Mouse (Mus musculus): ENCODE results near the gene Filip1l. TPM values are rescaled to one million over a fixed set of nuclear protein-coding genes. Genes with fewer than 3 reads are reported as not detected.

Filip1l gene
- polyA plus RNA-seq, 1 experiment: 3.2 TPM

DNA sequence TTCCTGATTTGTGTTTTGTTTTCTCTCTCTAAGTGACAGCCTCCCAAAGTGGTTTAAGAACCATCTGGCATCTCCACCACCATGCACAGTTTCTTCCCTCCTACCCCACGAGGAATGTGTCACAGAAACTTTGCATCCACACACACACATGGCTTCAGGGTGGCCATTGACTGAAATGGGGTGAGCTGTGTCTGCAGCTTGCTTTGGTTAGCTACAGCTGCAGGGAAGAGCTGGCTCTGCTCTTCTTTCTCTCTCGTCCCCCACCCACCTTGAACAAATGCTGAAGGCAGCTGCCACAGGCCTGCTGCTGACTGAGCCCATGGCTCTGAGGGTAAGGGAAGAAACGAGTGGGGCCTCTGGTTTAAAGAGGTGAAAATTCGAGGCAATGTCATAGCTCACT, 59.9 kb downstream of the Filip1l start:
- WGBS: 66% methylated on average over 4 of the region's 4 CpGs
- no peaks in the 10 kb centered on the region for H3K4me1 ChIP-seq (ENCODE audit: control insufficient read depth, insufficient read depth, insufficient read length, low read length)
- no peak for TF ChIP-seq POLR2A (IDR thresholded peaks at IDR 0.05; ENCODE audit: low read depth, low read length)
- TF ChIP-seq CTCF (IDR thresholded peaks at IDR 0.05; ENCODE audit: extremely low read depth, insufficient read length, insufficient replicate concordance, low read depth, low read length): no peak
- H3K4me3 ChIP-seq (ENCODE audit: low read depth, low read length): no peak overlapping the region
- H3K27ac ChIP-seq (ENCODE audit: insufficient read depth, low read depth, low read length): no peak overlapping the region
- no peaks in the 10 kb centered on the region for H3K27me3 ChIP-seq (ENCODE audit: control insufficient read depth, insufficient read depth, low read length)
- no peaks in the 10 kb centered on the region for H3K36me3 ChIP-seq (ENCODE audit: control insufficient read depth, insufficient read depth, low read length)

DNA sequence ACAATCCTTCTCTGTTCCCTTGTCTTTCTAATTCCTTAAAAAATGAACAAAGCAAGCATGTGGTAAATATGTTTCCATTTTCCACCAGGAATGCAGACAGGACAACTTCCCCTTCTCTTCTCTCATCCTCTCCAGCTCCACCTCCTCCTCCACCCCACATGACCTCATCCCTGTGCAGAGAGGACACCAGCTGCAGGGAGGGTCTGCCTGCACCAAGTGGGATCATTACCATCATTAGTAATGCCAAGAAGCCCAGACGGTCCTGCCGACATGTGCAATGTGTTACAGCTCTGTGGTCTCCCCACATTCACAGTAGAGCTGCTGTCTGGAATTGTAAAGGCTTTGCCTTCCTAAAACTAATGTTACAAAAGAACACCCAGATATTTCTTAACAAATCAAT, 63.2 kb downstream of the Filip1l start:
- no peak overlapping the region for H3K4me3 ChIP-seq (ENCODE audit: low read depth, low read length)
- no peak overlapping the region for H3K27ac ChIP-seq (ENCODE audit: insufficient read depth, low read depth, low read length)
- no peaks in the 10 kb centered on the region for H3K27me3 ChIP-seq (ENCODE audit: control insufficient read depth, insufficient read depth, low read length)
- H3K36me3 ChIP-seq (ENCODE audit: control insufficient read depth, insufficient read depth, low read length): no peaks in the 10 kb centered on the region
- TF ChIP-seq POLR2A (IDR thresholded peaks at IDR 0.05; ENCODE audit: low read depth, low read length): no peak
- TF ChIP-seq CTCF (IDR thresholded peaks at IDR 0.05; ENCODE audit: extremely low read depth, insufficient read length, insufficient replicate concordance, low read depth, low read length): no peak
- 86% methylated on average over 2 of the region's 2 CpGs for WGBS
- no peaks in the 10 kb centered on the region for H3K4me1 ChIP-seq (ENCODE audit: control insufficient read depth, insufficient read depth, insufficient read length, low read length)

DNA sequence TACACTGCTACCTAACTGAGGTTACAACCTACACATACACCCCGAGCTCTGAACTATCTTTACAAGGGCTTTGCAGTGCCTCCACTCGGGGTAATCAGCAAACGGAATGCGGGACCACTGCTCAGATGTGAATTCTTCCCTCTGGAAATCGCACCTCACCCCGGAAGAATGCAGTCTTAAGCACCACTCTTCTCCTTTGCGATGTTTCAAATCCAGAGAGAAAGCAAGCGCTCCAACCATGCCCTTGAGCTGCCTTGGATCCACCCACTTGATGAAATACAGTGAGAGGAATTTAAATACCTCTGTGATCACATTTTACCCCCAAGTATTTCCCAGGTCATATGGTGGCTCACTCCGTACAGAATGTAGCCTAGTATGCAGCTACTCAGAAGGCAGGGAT, 64.1 kb downstream of the Filip1l start:
- TF ChIP-seq POLR2A (IDR thresholded peaks at IDR 0.05; ENCODE audit: low read depth, low read length): no peak
- Histone ChIP-seq H3K27ac (ENCODE audit: insufficient read depth, low read depth, low read length) (no peak overlapping the region), H3K36me3 (ENCODE audit: control insufficient read depth, insufficient read depth, low read length) (no peaks in the 10 kb centered on the region), H3K27me3 (ENCODE audit: control insufficient read depth, insufficient read depth, low read length) (no peaks in the 10 kb centered on the region), H3K4me3 (ENCODE audit: low read depth, low read length) (no peak overlapping the region), H3K4me1 (ENCODE audit: control insufficient read depth, insufficient read depth, insufficient read length, low read length) (peaks cover 4% of the 10 kb centered on the region; the same call in 1 of the 2 replicates)
- WGBS: 80% methylated on average over 9 of the region's 9 CpGs

DNA sequence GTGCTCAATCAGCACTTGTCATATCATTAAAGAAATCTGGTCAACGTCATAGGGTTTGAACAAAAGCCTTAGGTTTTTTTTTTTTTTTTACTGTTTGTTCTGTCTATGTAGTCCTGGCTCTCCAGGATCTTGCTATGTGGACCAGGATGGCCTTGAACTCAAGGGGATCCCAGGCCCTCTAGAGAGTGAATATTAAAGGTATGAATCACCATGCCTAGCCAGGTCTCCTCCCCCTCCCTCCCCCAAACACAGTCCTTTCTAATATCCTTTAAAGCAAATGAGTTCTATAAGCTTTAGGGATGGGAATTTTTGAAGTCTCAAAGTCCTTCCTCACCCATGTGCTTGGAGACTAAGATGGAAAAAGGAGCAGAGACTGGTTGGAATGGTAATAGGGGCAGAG, 65.1 kb downstream of the Filip1l start:
- TF ChIP-seq CTCF (IDR thresholded peaks at IDR 0.05; ENCODE audit: extremely low read depth, insufficient read length, insufficient replicate concordance, low read depth, low read length) (no peak), POLR2A (IDR thresholded peaks at IDR 0.05; ENCODE audit: low read depth, low read length) (no peak)
- H3K4me1 ChIP-seq (ENCODE audit: control insufficient read depth, insufficient read depth, insufficient read length, low read length): peaks cover 6% of the 10 kb centered on the region; the same call in 1 of the 2 replicates
- no peak overlapping the region for H3K4me3 ChIP-seq (ENCODE audit: low read depth, low read length)
- H3K36me3 ChIP-seq (ENCODE audit: control insufficient read depth, insufficient read depth, low read length): no peaks in the 10 kb centered on the region
- H3K27ac ChIP-seq (ENCODE audit: insufficient read depth, low read depth, low read length): no peak overlapping the region
- 79% methylated on average over 1 of the region's 1 CpGs for whole genome bisulfite sequencing
- H3K27me3 ChIP-seq (ENCODE audit: control insufficient read depth, insufficient read depth, low read length): no peaks in the 10 kb centered on the region

DNA sequence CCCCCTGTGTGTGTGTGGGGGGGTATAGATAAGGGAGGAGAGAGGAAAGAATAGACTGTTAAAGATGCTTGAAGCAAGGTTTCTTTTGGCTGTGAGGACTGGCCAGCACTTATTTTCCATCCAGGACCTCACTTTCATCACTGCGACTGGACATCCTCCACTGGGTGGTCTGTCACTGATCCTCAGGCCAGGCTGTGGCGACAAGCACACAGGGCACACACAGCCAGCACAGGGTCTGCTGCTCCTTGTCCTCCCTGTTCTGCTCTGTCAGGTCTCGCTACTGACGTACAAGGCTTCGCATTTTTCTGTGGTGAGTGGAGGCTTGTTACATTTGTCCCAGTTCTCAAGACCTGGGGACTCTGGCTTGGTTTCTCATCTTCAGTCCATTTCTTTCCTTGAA, 66.4 kb downstream of the Filip1l start:
- 89% methylated on average over 5 of the region's 5 CpGs for WGBS
- H3K36me3 ChIP-seq (ENCODE audit: control insufficient read depth, insufficient read depth, low read length): no peaks in the 10 kb centered on the region
- TF ChIP-seq POLR2A (IDR thresholded peaks at IDR 0.05; ENCODE audit: low read depth, low read length) (no peak), CTCF (IDR thresholded peaks at IDR 0.05; ENCODE audit: extremely low read depth, insufficient read length, insufficient replicate concordance, low read depth, low read length) (no peak)
- H3K4me1 ChIP-seq (ENCODE audit: control insufficient read depth, insufficient read depth, insufficient read length, low read length): peaks cover 6% of the 10 kb centered on the region; the same call in 1 of the 2 replicates
- no peaks in the 10 kb centered on the region for H3K27me3 ChIP-seq (ENCODE audit: control insufficient read depth, insufficient read depth, low read length)
- H3K27ac ChIP-seq (ENCODE audit: insufficient read depth, low read depth, low read length): peak overlapping the region; percentile 80
- H3K4me3 ChIP-seq (ENCODE audit: low read depth, low read length): no peak overlapping the region

DNA sequence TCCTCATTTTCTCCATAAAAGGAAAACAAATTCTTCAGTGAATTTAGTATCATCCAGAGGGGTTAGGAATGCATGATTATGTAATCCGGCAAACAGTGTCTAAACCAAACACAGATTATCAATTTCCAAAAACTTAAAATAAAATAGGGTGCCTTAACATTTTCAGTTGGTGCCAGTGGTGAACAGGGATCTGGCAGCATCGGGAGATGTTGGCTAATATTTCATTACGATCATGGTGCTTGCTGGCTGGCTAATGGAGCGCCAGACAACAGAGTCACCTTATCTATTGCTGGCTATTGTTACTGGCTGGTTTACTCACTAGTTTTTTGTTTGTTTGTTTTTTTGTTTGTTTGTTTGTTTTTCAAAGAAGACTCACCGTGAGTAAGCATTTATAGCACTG, 67.0 kb downstream of the Filip1l start:
- no peak overlapping the region for H3K4me3 ChIP-seq (ENCODE audit: low read depth, low read length)
- TF ChIP-seq POLR2A (IDR thresholded peaks at IDR 0.05; ENCODE audit: low read depth, low read length) (no peak), CTCF (IDR thresholded peaks at IDR 0.05; ENCODE audit: extremely low read depth, insufficient read length, insufficient replicate concordance, low read depth, low read length) (no peak)
- H3K27ac ChIP-seq (ENCODE audit: insufficient read depth, low read depth, low read length): no peak overlapping the region
- H3K27me3 ChIP-seq (ENCODE audit: control insufficient read depth, insufficient read depth, low read length): no peaks in the 10 kb centered on the region
- H3K36me3 ChIP-seq (ENCODE audit: control insufficient read depth, insufficient read depth, low read length): no peaks in the 10 kb centered on the region
- peaks cover 6% of the 10 kb centered on the region; the same call in 1 of the 2 replicates for H3K4me1 ChIP-seq (ENCODE audit: control insufficient read depth, insufficient read depth, insufficient read length, low read length)
- 85% methylated on average over 5 of the region's 5 CpGs for WGBS

DNA sequence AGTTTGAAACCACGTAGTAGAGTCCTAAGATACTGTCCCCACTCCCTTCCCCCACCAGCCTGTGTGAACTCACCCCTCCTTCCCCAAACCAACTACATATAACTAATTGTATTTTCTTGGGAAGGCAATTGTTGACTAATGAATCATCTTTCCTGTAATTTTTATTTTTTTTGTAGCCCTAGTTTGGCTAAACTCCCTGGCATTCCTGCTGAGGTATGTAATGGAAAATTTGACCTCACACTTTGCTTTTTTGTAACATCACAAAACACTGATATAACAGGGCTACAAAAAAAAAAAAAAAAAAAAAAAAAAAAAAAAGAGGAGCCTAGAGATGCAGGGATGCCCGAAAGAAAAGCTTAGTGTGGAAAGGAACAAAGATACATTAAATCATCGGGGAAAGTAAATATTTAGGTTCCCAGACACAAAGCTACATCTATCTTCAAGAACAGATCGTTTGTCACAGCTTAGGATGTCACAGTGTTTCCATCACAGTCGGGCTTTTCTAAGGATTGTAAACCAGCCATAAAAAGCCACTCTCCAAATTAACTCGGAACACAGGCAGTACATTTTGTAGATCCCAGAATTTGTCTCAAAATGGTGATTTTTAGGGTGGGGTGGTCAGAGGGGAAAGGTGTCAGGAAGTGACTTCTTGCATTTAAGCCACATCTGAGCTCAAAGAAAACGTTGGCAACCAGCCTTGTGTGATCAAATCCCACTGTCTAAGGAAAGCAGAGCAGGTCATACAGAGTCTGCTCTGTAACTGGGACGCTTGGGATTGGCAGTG, 68.1 kb downstream of the Filip1l start:
- WGBS: 60% methylated on average over 8 of the region's 8 CpGs
- H3K27ac ChIP-seq (ENCODE audit: insufficient read depth, low read depth, low read length): peak overlapping the region; percentile 60

More for the DNA sequence above, 68.1 kb downstream of the Filip1l start:
- Histone ChIP-seq H3K36me3 (ENCODE audit: control insufficient read depth, insufficient read depth, low read length) (no peaks in the 10 kb centered on the region), H3K27me3 (ENCODE audit: control insufficient read depth, insufficient read depth, low read length) (no peaks in the 10 kb centered on the region), H3K4me1 (ENCODE audit: control insufficient read depth, insufficient read depth, insufficient read length, low read length) (peaks cover 6% of the 10 kb centered on the region; the same call in 1 of the 2 replicates), H3K4me3 (ENCODE audit: low read depth, low read length) (no peak overlapping the region)
- TF ChIP-seq POLR2A (IDR thresholded peaks at IDR 0.05; ENCODE audit: low read depth, low read length) (no peak), CTCF (IDR thresholded peaks at IDR 0.05; ENCODE audit: extremely low read depth, insufficient read length, insufficient replicate concordance, low read depth, low read length) (no peak)
